Mouse (Mus musculus) liver, embryonic 11.5 days (tissue): ENCODE measurements around the gene Gm4353. TPM values are rescaled to one million over a fixed set of nuclear protein-coding genes. Genes with fewer than 3 reads are reported as not detected.

Source experiments
- ATAC-seq: fragments of 200-750 bp; cut with Nextera tagmentation; replicated peaks from 2 replicates; pipeline ENCODE4 v1.8.0; 2017; ENCODE audit warnings: moderate number of reproducible peaks, mild to moderate bottlenecking, moderate TSS enrichment, moderate library complexity; ENCODE audit not compliant: low FRiP score
- DNase-seq: peaks from one replicate; pipeline ENCODE4 v3.0.0-alpha.2; 2017; ENCODE audit warnings: low spot score
- H3K27ac ChIP-seq: fragments of 300-500 bp; sonication (generic); 2 replicates; pipeline ENCODE4 v1.5.1; 2014; ENCODE audit warnings: mild to moderate bottlenecking, low read depth, low read length, control low read depth
- H3K27me3 ChIP-seq: fragments of 300-500 bp; sonication (generic); replicated peaks from 2 replicates; pipeline ENCODE4 v1.6.1; 2014; ENCODE audit warnings: low read length, mixed read lengths; ENCODE audit not compliant: control insufficient read depth, insufficient read depth
- H3K36me3 ChIP-seq: fragments of 300-500 bp; sonication (generic); 2 replicates; pipeline ENCODE4 v1.6.1; 2014; ENCODE audit warnings: mild to moderate bottlenecking, low read length, moderate library complexity, mixed read lengths; ENCODE audit not compliant: control insufficient read depth, insufficient read depth
- H3K4me1 ChIP-seq: fragments of 300-500 bp; sonication (generic); replicated peaks from 2 replicates; pipeline ENCODE4 v1.6.1; 2014; ENCODE audit warnings: low read length, mixed read lengths; ENCODE audit not compliant: control insufficient read depth, insufficient read depth
- H3K4me2 ChIP-seq: fragments of 300-500 bp; sonication (generic); 2 replicates; pipeline ENCODE4 v1.6.1; 2014; ENCODE audit warnings: mild to moderate bottlenecking, control low read depth, moderate library complexity
- H3K4me3 ChIP-seq: fragments of 300-500 bp; sonication (generic); 2 replicates; pipeline ENCODE4 v1.5.1; 2014; ENCODE audit warnings: low read depth, low read length, control low read depth
- H3K9ac ChIP-seq: fragments of 300-500 bp; sonication (generic); 2 replicates; pipeline ENCODE4 v1.6.1; 2014; ENCODE audit warnings: low read depth, low read length, control low read depth
- H3K9me3 ChIP-seq: fragments of 300-500 bp; sonication (generic); 2 replicates; pipeline ENCODE4 v1.6.1; 2016; ENCODE audit warnings: low read length, inconsistent platforms, mixed read lengths; ENCODE audit not compliant: control insufficient read depth
- WGBS: fragments of 180-500 bp; shearing (Covaris S2); extraction: QIAGEN DNeasy Blood & Tissue Kit; methylation state at CpG from one replicate; pipeline ENCODE4 v1.1.7; 2014; 5-methylcytosine and 5-hydroxymethylcytosine counted together
- polyA plus RNA-seq: library from polyadenylated mRNA; unstranded; fragments of >200 nt; fragmentation: Nextera tagmentation; extraction: Ambion mirVana; gene quantifications from 2 replicates; pipeline ENCODE4 v1.2.1, GENCODE M21; 2014

The Gm4353 gene
- polyA plus RNA-seq, 1 experiment from 2014 or later: 0.93 TPM

GRCm38 (mm10) chr7:116099952-116100528 is 15.6 kb upstream of the Gm4353 start:
- H3K4me2 ChIP-seq: no peak overlapping the region
- H3K9ac ChIP-seq: no peak overlapping the region
- H3K27me3 ChIP-seq: no peaks in the 10 kb centered on the region
- ATAC-seq (0 out of 2 replicates have a peak, but pooled peaks have one; percentile 29), DNase-seq (no peak)
- no peak overlapping the region for H3K27ac ChIP-seq
- WGBS: 83% methylated on average over 7 of the region's 7 CpGs
- no peaks in the 10 kb centered on the region for H3K9me3 ChIP-seq
- peaks cover 7% of the 10 kb centered on the region for H3K4me1 ChIP-seq
- H3K36me3 ChIP-seq: peaks cover 21% of the 10 kb centered on the region
- no peak overlapping the region for H3K4me3 ChIP-seq

- no peaks in the 10 kb centered on the region for H3K27me3 ChIP-seq
- H3K4me3 ChIP-seq: peak overlapping the region; percentile 65
- peak; percentile 75 for ATAC-seq
- peak overlapping the region; percentile 86 for H3K9ac ChIP-seq
- peaks cover 21% of the 10 kb centered on the region for H3K4me1 ChIP-seq
- H3K9me3 ChIP-seq: no peaks in the 10 kb centered on the region
- no peak for DNase-seq
- H3K4me2 ChIP-seq: peak overlapping the region; percentile 92
- peak overlapping the region; percentile 80 for H3K27ac ChIP-seq
- H3K36me3 ChIP-seq: no peaks in the 10 kb centered on the region
- WGBS: under 1% methylated on average over 19 of the region's 19 CpGs
Measured at GRCm38 (mm10) chr7:116093466-116093850, 9.0 kb upstream of the Gm4353 start.

DNA sequence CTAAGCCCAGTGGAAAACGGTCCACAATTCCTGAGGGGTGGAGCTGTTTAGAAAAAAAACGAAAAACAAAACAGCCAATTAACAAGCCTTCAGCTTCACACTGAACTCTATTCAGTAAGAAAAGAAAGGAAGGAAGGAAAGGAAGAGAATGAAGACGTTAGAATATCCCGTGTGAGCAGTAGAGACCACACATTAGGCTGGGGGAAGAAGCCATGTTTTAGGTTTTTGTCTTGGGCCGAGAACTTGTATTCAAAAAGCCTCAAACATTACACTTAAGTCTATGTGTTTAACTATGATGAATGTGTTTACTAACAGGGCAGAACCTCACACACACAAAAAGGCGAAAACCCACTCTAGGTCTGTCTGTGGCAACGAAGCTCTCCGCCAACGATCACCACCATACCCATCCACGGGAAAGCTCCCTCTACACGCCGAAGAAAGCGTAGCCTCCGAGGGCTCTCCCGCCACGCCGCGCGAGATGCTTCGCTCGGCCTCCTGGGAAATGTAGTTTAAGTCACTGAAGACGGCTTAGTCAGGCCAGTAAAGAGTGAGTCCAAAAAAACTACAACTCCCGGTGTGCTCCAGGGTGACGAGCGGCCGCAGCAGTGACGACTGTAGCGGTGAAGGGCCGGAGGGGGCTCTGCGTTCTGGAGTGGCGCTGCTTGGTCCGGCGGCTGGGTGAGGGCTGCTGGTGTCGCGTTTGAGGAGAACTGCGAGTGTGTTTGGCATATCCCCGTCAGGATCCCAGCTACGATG is 8.5 kb upstream of the Gm4353 start:
- peak overlapping the region; percentile 65 for H3K4me3 ChIP-seq

GRCm38 (mm10) chr7:116060739-116061138 is 23.7 kb downstream of the Gm4353 start:
- DNase-seq (no peak), ATAC-seq (no peak)
- no peak overlapping the region for H3K4me2 ChIP-seq
- H3K4me1 ChIP-seq: no peaks in the 10 kb centered on the region
- no peak overlapping the region for H3K9ac ChIP-seq
- no peaks in the 10 kb centered on the region for H3K27me3 ChIP-seq
- no peak overlapping the region for H3K27ac ChIP-seq
- no peak overlapping the region for H3K4me3 ChIP-seq
- no peaks in the 10 kb centered on the region for H3K9me3 ChIP-seq
- 48% methylated on average over 1 of the region's 1 CpGs for WGBS
- H3K36me3 ChIP-seq: no peaks in the 10 kb centered on the region

More for the DNA sequence above, 8.5 kb upstream of the Gm4353 start:
- under 1% methylated on average over 38 of the region's 38 CpGs for WGBS
- DNase-seq: peak; percentile 92
- Histone ChIP-seq H3K36me3 (no peaks in the 10 kb centered on the region), H3K9ac (peak overlapping the region; percentile 86), H3K9me3 (no peaks in the 10 kb centered on the region), H3K27ac (peak overlapping the region; percentile 80), H3K4me2 (peak overlapping the region; percentile 92), H3K27me3 (no peaks in the 10 kb centered on the region), H3K4me1 (peaks cover 21% of the 10 kb centered on the region)
- peak; percentile 100 for ATAC-seq

DNA sequence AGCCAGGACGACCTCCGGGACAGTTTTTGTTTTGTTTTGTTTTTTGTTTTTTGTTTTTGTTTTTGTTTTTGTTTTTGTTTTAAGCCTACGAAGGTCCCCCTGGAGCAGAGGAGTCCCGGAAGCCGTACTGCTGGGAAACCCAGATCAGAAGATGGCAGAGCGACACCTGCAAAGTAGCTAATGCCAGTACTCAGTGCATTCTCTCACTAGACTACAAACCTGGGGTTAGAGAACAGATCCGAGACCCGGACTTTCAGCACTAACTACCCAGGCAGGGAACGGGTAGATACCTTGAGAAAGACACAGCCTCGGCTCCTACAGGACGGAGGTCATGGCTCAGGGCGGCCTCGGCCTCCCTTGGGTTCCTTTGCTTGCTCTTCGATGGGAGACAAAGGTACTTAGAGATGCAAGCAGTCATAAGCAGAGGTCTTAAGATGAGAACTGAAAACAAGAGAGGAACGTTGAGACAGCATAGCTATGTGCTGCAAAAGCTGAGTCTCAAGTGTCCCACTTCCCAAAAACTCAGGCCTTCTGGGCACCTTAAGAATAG is 43.9 kb downstream of the Gm4353 start:
- Histone ChIP-seq H3K27me3 (peaks cover 44% of the 10 kb centered on the region), H3K4me2 (peak overlapping the region; percentile 87), H3K36me3 (no peaks in the 10 kb centered on the region), H3K9me3 (no peaks in the 10 kb centered on the region), H3K9ac (no peak overlapping the region), H3K27ac (no peak overlapping the region), H3K4me3 (peak overlapping the region; percentile 47; the same call in 1 of the 2 replicates), H3K4me1 (peaks cover 4% of the 10 kb centered on the region)
- no peak for ATAC-seq
- peak; percentile 31 for DNase-seq
- 28% methylated on average over 15 of the region's 15 CpGs for WGBS

GRCm38 (mm10) chr7:116039538-116040466 is 44.6 kb downstream of the Gm4353 start:
- Histone ChIP-seq H3K4me3 (peak overlapping the region; percentile 47), H3K27me3 (peaks cover 52% of the 10 kb centered on the region), H3K4me2 (peak overlapping the region; percentile 87), H3K9ac (peak overlapping the region; percentile 6), H3K9me3 (no peaks in the 10 kb centered on the region), H3K4me1 (peaks cover 4% of the 10 kb centered on the region), H3K27ac (no peak overlapping the region), H3K36me3 (no peaks in the 10 kb centered on the region)
- ATAC-seq: peak; percentile 78
- under 1% methylated on average over 48 of the region's 48 CpGs for WGBS
- peak; percentile 78 for DNase-seq

DNA sequence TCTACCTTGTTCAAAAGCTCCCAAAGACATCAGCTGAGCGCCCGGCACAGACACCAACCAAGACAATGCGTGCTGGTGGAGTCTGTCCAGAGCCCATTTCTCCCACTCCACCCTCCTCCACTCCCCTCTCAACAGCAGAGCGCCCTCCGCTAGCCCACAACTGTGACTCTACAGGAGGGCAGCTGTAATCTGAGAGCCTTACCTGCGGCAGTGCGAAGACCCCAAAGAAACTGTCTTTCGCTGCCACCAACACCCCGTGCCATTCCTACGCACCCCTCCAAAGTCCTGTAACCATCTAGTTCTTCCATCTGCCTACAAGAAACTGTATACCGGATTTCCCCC is 45.3 kb downstream of the Gm4353 start, which contains the start of gene 1110004F10Rik:
Gene 1110004F10Rik (plus strand): TSS at position 202 of the 342 bp plus-strand sequence.
- Histone ChIP-seq H3K27ac (no peak within 1 kb of the TSS), H3K4me3 (peak within 1 kb of the TSS; percentile 47), H3K9me3 (no peaks in the 10 kb centered on the region), H3K36me3 (no peaks in the 10 kb centered on the region), H3K4me2 (peak within 1 kb of the TSS; percentile 87), H3K4me1 (peaks cover 7% of the 10 kb centered on the region), H3K9ac (peak within 1 kb of the TSS; percentile 6), H3K27me3 (peaks cover 58% of the 10 kb centered on the region)
- 0% methylated on average over 11 of the region's 11 CpGs for WGBS
- DNase-seq: no peak
- no peak for ATAC-seq

GRCm38 (mm10) chr7:116038511-116038910 is 45.9 kb downstream of the Gm4353 start, which contains the start of gene Sox6:
TSS of gene Sox6 (minus strand) at chr7:116038796.
- Histone ChIP-seq H3K9ac (peak within 1 kb of the TSS; percentile 6), H3K36me3 (no peaks in the 10 kb centered on the region), H3K27me3 (peaks cover 64% of the 10 kb centered on the region)

More at GRCm38 (mm10) chr7:116038511-116038910, 45.9 kb downstream of the Gm4353 start, which contains the start of gene Sox6:
- 2% methylated on average over 11 of the region's 11 CpGs for WGBS
- H3K4me1 ChIP-seq: peaks cover 14% of the 10 kb centered on the region
- ATAC-seq (no peak), DNase-seq (peak; percentile 32)
- peak within 1 kb of the TSS; percentile 47 for H3K4me3 ChIP-seq
- H3K9me3 ChIP-seq: no peaks in the 10 kb centered on the region
- peak within 1 kb of the TSS; percentile 87 for H3K4me2 ChIP-seq
- H3K27ac ChIP-seq: no peak within 1 kb of the TSS
